Mouse (Mus musculus) spleen, adult 18-20 months (tissue): Measurements from ENCODE around the gene Acta2.
A peak's percentile ranks its signal among the peaks of the same experiment; 100 is the strongest.

Source experiments
- DNase-seq, 2 experiments: peaks; one replicate each; pipeline ENCODE4 v3.0.0; 2022; ENCODE audit warnings: mixed read lengths in 2 of 2

Acta2 gene

DNA sequence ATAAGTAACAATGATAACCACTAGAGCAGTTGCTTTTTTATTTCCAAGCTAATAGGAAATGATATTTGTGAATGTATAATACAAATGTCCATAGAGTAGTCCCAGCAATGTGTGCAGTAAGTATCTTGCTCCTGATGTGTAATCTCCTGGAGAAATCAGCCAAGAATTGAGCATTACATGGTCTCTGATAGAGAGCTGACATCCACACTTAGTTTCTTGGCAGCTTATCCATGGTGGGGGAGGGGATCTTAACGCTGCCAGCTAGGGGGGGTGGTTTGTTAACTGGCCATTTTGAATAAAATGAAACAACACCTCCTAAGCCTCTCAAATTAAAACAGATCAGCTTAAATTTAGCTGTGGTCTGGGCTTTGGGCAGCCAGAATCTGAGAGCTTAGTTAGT is 13.6 kb upstream of the Acta2 start:
- DNase-seq = no peak

DNA sequence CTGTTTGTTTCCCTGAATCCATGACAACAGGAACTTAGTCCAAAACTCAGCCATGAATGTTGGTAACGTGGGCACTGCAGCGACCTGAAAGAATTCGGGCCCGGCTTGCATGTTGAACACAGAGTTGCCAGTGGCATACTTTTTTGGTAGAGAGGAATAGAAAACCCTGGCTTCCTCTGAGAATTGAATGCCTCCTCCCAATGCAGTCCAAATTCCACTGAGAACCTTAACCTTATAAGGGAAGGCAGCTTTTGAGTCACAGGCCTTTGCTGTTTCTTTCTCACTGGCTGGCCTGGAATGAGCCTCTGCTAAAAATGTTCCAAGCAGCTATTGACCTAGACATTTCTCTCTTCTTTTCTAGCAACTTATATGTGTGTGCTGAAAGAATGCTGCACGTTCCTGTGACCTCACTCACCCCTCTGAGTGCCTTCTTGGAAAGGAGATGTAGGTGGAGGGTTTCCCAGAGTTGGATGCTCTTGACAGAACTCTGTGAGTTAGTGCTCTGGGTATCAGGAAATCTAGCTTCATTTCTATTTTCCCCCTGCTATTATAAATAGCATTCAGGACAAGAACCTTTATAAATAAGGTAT is 10.3 kb upstream of the Acta2 start:
- DNase-seq = no peak

GRCm38 (mm10) chr19:34262273-34262974 is 7.0 kb upstream of the Acta2 start:
- no peak for DNase-seq

GRCm38 (mm10) chr19:34256936-34257335 is 1.5 kb upstream of the Acta2 start:
- DNase-seq = no peak

DNA sequence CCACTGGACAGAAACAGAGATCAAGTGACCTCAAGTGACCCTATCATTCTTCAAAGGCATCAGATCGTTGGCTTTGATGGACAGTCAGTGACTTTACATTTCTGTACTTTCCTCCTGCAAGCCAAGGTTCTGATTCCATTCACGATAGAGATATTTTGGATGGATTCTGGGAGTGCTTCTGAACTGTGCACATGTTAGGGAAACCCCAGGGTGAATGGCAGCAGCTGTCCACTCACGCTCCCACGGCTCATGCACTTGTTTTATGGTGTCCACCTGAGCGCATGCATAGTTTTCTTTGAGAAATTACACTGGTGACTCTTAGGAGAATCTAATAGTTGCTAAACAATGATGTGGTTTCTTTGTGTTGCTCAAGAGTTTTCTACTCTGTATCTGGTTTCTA is 759 bp upstream of the Acta2 start:
- no peak for DNase-seq

GRCm38 (mm10) chr19:34254101-34254879 is 1.1 kb downstream of the Acta2 start:
- peak; percentile 37 to 47 for DNase-seq

DNA sequence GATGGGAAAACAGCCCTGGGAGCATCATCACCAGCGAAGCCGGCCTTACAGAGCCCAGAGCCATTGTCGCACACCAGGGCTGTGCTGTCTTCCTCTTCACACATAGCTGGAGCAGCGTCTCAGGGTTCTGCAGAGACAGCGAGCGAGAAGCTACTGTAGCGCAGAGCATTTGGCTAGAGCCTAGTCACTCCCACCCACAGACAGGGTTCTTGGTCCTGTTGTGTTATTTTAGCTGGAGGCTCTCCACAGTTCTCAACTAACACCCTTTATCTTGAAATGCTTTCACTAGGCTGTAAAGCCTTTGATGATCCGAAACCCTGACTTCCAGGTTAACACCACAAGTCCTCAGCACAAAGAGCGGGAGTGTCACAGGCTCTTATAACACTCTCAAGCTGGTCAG is 2.9 kb downstream of the Acta2 start:
- DNase-seq = no peak

- no peak for DNase-seq
These were observed 3.5 kb downstream of the Acta2 start for GRCm38 (mm10) chr19:34251900-34252299.

DNA sequence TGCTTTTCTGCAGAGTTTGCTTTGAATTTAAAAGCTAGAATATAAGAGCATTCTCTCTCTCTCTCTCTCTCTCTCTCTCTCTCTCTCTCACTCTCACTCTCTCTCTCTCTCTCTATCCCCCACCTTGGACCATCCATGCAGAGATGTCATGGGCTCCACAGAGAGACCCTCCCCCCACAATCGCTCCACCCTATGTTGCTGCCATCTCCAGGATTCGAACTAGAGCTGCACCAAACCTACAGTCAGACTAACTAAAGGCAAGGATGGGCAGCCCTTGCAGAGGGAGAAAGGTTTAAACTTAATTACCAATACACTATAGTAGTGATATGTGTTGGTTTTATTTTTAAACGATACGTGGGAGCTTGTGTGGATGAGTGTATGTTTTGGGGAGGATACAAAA is 4.8 kb downstream of the Acta2 start:
- no peak for DNase-seq

DNA sequence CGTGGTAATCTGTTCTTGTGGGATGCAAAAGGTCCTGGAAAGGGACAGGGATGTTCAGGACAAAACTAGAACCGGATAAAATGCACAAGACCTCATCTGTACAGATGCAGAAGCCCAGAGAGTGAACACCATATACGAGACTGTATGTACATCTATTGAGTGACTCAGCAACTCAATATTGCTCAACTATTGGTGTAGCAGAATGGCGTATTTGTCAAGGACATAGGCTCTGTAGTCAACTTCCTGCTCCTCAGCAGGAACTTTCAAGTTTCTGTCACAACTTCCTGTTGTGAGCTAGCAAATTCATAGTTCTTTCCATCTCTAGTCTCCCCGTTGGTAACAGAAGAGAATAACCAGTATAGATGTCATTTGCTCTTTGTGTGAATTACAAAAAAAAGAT is 6.8 kb downstream of the Acta2 start:
- DNase-seq = no peak

- DNase-seq = peak in 1 of 2 experiments; percentile 53
These were observed 11.3 kb downstream of the Acta2 start for GRCm38 (mm10) chr19:34244056-34244455.

GRCm38 (mm10) chr19:34242925-34243324 is 12.5 kb downstream of the Acta2 start:
- DNase-seq = no peak

DNA sequence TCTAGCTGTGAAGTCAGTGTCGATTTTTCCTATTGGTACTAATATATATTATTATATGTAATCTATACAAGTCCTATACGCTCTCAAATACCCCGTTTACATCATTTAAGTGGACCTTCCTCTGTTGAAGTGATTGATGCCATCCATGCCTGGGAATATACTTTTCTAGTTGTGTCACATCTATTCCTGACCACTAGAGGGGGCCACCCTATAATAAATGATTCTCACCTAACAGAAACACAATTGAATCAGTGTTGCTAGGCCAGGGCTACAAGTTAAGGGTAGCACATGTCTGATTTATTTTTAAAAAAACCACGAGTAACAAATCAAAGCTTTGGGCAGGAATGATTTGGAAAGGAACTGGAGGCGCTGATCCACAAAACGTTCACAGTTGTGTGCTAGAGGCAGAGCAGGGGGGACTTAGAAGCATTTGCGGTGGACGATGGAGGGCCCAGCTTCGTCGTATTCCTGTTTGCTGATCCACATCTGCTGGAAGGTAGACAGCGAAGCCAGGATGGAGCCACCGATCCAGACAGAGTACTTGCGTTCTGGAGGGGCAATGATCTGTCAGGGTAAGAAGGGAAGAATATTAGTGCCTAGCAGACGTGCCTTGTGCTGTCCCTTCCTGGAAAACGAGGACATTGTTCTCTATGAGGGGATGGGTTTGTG is 14.0 kb downstream of the Acta2 start:
- DNase-seq = no peak

- DNase-seq = no peak
These were observed 14.9 kb downstream of the Acta2 start for GRCm38 (mm10) chr19:34240273-34241039.

DNA sequence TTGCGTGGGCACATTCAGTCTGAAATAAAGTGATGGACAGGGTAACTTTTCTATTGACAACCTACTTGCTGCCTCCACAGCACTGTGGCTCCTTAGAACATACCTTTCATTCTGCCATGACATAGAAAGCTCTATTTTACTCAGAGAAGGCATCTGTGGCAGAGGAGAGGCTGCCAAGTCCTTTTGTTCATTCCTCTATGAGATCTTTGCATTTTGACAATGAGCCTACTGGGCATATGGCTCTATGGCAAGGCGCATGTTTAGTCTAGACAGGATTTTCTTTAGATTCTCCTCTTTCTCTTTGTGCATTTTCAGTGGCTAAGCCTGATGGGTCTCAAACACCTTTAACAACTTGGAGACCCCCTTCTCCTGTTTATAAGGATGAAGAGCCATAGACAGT is 17.6 kb downstream of the Acta2 start:
- DNase-seq = no peak

DNA sequence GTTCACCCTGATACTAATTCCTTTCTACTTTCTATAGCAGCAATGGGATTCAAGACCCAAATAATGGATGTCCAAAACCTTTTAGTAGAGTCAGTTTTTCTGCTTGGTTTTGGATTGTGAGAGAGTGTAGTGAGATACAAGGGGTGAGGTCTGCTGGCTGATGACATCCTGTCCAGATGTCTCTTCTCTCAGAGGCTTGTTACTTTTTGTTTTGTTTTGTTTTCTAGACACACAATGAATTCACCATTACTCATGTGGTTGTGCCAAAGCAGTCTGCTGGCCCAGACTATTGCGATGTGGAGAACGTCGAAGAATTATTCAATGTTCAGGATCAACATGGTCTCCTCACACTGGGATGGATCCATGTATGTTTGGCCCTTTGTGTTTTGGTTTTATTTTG is 19.3 kb downstream of the Acta2 start:
- no peak for DNase-seq

- peak; percentile 50 to 61 for DNase-seq
These were observed 21.4 kb downstream of the Acta2 start for GRCm38 (mm10) chr19:34233944-34234343.

DNA sequence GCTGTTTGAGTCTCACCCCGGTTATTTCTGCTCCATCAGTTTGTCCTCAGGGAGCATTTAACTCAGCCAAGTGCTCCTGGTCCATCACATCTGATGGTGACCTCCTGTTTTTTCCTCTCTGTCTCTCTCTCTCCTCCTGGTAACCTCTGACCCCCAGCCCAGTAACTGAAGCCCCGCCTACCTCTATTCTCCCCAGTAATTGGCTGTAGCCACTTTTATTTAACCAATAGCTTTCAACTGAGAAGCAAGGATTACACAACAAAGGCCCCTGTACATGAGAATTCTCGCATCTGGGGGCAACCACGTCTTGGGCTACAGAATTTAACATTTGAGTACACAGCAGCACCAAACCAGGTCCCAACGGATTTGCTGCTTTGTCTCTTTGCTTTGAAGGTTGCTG is 23.1 kb downstream of the Acta2 start:
- DNase-seq = no peak

DNA sequence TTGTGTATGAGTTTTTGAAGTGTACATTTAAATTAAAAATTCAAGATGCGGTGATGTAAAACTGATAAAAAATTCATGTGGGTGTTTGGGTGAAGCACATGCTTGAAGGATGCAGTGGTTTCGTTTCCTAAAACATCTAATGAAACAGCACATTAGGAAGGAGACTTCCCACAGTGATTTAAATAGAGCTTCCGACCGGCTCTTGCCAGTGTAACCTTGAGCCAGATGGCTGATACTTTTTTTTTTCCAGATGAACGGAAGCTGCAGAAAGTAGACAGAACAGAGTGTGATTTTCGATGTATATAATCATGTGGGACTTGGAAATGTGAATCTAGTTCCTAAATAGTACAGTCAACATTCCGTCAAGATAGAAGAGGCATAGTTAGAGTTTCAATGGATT is 23.8 kb downstream of the Acta2 start:
- no peak for DNase-seq

GRCm38 (mm10) chr19:34222805-34223204 is 32.6 kb downstream of the Acta2 start:
- no peak for DNase-seq

DNA sequence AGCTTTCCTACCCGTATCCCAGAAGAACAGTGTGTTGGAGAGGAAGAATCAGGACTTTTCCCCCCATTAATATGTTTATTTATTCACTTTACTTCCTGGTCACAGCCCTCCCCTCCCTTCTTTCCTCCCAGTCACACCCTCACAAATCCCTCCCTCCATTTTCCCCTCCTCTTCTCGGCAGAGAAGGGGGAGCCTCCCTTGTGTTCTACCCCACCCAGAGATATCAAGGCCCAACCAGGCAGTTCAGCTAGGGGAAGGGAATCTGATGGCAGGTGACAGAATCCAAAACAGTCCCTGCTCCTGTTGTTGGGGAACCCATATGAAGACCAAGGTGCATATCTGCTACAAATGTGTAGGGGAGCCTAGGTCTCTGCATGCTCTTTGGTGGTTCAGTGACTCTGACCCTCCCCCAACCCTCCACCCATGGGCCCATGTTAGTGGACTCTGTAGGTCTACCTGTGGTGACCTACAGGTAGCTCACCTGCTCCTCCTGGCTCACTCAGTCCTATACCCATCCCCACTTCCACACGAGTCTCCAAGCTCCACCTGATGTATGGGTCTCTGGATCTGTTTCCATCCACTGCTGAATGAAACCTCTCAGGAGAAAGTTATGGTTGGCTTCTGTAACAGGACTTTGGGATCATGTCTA is 34.5 kb downstream of the Acta2 start:
- no peak for DNase-seq
